Mouse (Mus musculus): ENCODE measurements at regions not wholly inside any gene's neighbourhood (a gene's known extent, or its start where the extent isn't known, plus 50 kb on each side); places are given as distances from the start of the nearest gene placed in this dataset.

DNA sequence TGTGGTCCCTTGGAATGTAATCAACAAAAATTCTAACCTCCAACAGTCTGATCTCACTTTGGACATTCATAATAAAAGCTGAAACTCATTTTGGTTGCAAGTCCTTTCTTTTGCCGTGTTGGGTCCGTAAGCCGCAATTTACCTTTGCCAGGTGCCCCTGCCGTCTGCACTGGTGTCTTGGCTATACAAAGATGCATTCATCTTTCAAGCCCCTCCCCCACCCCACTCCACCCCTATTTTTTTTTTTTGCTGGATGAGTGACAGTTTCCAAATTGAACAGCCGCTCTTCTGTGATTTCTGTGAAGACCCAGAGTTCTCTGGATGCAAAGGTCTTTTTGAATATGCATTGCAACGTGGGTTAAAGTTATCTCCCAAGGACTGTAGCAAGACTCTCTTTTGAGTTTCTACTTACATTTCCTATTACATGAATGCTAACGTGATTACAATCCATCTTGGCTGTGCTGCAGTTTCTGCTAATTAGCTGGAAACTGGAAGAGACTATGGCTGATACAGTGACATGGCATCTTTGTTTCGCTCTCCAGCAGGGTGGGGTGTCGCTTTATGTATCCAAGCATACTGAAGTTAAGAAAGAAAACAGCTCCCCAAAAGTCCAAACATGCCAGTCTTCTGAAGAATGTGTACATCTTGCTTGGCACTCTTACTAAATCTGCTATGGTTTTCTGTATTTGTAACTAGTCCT, 67.4 kb upstream of the Tiam2 start:
- no peak for TF ChIP-seq GATA1 (IDR thresholded peaks at IDR 0.05; ENCODE audit: borderline replicate concordance, low read length)
- TF ChIP-seq FLI1 (IDR thresholded peaks at IDR 0.05; ENCODE audit: low read length), result no peak

All from megakaryocyte, embryonic 14.5 days (primary cell).